1 mouse cellular context compared by ENCODE assay signal in the genomic region with DNA sequence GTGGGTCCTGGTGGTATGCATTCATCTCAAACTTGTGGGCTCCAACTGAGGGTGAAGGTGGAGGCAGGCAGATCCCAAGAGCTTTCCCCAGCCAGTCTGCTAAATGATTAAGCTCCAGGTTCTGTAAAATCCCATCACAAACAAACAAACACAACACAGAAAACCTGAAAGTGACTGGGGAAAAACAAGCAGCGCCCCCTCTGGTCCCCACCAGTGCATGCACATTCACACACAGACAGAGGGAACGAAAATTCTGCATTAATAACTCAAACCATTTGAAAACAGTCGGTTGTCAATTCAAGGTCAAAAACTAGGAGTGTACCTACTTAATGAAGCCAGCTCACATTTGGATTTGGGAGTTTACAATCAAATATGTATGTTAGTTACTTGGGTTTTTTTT.
TF ChIP-seq lines count a peak whose summit lies in the region.

No protein-coding gene starts in this region.

TF ChIP-seq in MEL, 35 proteins besides CTCF, POLR2A, EP300 and RAD21:
- TF ChIP-seq POLR2AphosphoS2 (IDR thresholded peaks at IDR 0.05; ENCODE audit: low read length) (no peak), CHD1 (IDR thresholded peaks at IDR 0.05; ENCODE audit: low read depth, low read length) (no peak), NRF1 (IDR thresholded peaks at IDR 0.05; ENCODE audit: insufficient read depth, low read depth, low read length, poor library complexity, severe bottlenecking) (no peak), CHD2 (IDR thresholded peaks at IDR 0.05; ENCODE audit: low read length) (no peak)
